Mouse (Mus musculus) layer of hippocampus, postnatal 10 days (tissue): Measurements from ENCODE around the gene Tmem119. TPM values are rescaled to one million over a fixed set of nuclear protein-coding genes. Genes with fewer than 3 reads are reported as not detected.
"Not testable (repeated sequence)": the region's sequence is repeated elsewhere in the genome, so short reads cannot be mapped to it uniquely, and the experiment has no call there.

Experiments
- DNase-seq, 2 experiments: peaks; one replicate each; pipeline ENCODE4 v3.0.0; 2021; ENCODE audit warnings: low spot score in 2 of 2
- total RNA-seq, 2 experiments: library from RNA; stranded (reverse); gene quantifications; 2 replicates each; pipeline ENCODE4 v1.2.3; 2021

Gene Tmem119
- total RNA-seq, 2 experiments from 2014 or later = 11.7 to 13.1 TPM

DNA sequence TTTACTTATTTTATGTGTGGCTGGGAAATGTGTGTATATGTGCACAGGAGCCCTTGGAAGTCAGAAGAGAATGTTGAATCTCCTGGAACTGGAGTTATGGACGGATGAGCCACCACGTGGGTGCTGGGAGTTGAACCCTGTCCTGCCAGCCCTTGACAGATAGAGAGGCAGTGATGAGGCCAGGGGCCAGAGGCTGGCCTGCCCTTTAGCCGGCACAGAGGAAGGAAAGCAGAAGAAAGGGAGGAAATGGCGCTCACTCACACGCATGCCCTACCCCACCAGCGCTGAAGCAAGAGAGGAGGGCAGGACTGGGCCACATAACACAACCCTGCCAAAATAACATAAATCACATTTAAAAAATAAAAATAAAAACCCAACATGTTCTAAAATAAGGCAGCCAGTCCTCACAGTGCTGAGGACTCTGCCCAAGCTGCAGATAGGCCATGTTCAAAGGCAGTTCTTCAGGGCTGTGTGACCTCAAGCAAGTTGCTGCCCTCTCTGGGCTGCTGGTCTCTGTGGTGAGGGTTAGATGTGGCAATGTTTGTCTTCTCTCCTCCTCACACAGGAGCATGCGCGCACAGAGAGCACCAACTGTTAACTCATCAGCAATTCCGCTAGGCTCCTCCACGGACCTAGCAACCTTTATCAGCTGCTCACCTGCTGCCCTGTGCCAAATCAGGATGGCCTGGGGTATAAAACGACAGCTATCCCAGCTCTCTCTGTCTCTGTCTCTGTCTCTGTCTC is 9.7 kb downstream of the Tmem119 start:
- no peak for DNase-seq

DNA sequence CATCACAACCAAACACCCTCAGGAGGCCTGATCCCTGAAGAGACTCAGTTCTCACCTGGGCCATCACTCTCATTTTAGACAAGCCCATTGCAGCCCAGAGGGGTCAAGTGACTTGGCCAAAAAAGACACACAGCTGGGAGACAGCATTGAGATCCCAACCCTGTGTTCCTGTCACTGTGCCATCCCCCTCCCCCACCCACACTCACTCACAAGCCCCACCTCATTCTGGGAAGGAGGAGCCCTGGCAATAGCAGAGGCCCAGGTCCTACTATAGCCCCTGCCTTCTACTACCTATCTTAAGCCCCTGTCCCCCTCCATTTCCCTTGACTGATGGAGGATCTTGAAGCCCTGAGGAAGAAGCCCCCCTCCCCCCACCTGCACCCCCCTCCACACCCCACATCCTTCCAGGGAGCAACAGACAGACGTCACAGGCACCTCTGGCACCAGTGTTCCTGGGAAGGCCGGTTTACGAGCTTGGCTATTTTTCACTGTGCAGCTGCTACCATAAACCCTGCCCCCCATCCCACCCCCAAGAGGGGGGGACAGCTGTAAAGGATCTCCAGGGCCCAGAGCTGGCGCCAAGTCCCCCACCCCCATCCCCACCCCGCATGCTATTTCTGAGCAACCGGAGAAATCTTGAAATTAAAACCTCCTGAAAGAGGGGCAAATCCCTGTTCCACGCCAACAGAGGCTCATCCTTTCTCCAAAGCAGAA is 11.1 kb downstream of the Tmem119 start:
- no peak for DNase-seq

DNA sequence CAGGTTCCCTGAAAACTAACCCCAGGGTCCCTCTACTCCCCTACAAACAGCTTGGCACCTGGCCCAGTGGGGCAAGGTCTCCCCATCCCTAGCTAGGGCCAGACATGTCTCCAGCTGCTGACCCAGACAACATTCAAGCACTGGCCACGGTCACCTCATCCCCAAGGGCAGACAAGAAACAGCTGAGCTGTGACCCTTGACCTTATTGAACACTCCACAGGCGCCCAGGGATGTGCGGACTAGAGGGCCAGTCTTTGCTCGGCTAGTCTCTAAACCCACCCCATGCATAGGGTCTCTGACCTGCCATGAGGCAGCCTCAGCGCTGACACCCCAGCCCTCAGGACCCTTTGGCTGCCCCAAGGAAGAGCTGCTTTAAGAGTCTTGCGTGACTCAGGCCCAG is 11.7 kb downstream of the Tmem119 start:
- no peak for DNase-seq

DNA sequence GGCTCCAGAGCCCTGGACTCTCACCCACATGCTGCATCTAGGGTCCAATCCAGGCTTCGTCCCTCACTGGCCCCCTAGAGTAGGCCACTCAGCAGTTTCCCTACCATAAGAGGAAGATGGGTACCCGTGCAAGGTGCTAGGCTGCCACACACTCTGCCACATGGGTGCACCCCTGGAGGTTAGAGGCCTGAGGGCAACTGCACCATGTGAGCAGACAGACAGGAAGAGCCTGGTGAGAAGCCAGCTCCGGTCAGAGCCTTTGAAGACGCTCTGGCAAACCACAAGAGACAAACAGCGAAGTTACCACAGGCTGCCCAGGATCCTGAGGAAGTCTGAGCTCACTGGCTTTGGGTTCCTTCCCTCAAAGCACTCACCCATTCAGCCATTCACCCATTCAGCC is 13.3 kb downstream of the Tmem119 start:
- DNase-seq = no peak

DNA sequence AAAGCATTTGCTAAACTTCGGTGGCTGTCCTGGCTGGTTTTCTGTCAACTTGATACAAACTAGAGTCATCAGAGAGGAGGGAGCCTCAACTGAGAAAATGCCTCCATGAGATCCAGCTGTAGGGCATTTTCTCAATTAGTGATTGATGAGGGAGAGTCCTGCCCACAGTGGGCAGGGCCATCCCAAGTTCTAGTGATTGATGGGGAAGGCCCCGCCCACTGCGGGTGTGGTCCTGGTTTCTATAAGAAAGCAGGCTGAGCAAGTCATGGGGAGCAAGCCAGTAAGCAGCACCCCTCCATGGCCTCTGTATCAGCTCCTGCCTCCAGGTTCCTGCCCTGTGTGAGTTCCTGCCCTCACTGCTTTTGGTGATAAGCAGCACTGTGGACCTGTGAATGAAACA is 16.2 kb downstream of the Tmem119 start:
- DNase-seq = not testable (repeated sequence)

DNA sequence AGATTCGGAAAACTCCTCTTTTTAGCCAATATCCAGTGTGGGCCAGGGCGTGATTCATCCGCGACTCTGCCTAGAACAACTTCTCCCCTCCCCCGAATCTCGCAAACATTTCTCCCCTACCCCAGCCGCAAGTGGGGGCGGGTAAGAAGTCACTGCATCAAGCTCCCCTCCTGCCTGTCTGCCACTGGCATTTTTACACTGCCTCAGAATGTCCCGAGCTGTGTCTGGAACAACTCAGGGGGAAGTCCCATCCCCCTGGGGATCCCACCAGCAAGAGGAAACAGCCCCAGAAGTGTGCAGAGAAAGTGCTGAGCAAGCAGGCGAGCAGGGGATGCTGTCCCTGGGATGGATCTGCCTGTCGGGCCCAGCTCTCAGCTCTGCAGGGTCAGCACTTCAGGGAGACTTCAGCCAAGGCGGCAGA is 16.7 kb downstream of the Tmem119 start:
- no peak for DNase-seq

DNA sequence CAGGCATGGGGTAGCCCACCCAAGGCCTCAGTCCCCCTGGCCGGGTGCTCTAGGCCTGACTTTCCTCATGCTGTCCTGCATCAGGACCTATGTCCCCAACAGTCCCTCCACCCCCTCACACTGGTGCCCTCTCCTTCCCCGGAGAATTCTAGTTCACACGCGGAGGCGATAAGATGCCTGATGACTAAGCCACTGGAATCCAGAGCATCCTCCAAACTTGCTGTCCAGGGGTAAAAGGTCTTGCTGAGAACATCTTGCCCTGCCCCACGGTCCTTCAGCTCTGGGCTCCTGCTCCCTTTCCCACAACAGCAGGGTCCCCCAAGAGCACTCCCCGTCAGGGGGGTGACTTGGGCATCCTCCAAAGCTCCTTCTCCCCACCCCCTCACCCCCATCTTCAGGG is 17.7 kb downstream of the Tmem119 start:
- no peak for DNase-seq

DNA sequence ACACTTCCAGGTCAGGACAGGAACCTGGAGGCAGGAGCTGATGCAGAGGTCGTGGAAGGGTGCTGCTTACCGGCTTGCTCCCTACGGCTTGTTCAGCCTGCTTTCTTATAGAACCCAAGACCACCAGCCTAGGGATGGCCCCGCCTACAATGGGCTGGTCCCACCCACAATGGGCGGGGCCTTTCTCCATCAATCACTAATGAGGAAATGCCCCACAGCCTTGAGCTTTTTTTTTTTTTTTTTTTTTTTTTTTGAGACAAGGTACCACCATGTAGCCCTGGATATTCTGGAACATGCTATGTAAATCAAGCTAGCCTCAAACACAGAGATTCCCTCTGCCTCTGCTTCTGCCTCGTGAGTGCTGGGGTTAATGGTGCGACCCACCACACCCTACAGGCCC is 18.4 kb downstream of the Tmem119 start:
- DNase-seq = no peak

DNA sequence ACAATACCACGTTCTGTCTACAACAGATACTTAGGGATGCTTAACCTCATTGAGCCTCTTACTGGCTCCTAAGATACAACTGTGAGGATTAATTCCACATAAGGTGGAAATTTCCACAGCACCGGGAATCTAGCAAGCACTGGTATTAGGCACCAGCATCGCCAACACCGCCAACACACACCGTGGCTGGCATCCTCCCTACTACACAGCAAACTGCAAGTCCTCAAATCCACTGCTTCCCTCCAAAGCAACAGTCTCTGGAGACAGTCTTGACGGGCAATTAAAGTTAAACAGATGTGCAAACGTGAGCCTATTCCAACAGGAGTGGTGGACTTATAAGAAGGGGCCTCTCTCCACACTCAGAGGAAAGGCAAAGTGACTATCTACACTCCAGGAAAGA is 19.1 kb downstream of the Tmem119 start:
- DNase-seq = no peak

DNA sequence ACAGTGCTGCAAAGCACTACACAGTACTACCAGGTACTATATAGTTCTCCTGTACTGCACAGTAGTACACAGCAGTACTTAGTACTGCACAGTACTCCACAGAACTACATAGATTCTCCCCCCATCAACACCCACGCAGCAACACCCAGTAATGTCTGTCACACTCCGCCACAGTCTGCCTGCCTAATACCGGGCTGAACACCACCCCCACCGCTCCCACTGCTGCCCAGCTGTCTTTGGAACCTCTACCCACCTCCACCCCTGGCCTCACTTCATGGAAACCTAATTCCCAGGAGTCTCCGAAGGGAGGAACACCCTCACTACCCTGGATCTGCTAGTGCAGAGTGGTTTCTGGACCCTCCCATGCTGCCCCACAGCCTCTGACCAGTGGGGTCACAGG is 19.6 kb downstream of the Tmem119 start:
- DNase-seq = no peak

DNA sequence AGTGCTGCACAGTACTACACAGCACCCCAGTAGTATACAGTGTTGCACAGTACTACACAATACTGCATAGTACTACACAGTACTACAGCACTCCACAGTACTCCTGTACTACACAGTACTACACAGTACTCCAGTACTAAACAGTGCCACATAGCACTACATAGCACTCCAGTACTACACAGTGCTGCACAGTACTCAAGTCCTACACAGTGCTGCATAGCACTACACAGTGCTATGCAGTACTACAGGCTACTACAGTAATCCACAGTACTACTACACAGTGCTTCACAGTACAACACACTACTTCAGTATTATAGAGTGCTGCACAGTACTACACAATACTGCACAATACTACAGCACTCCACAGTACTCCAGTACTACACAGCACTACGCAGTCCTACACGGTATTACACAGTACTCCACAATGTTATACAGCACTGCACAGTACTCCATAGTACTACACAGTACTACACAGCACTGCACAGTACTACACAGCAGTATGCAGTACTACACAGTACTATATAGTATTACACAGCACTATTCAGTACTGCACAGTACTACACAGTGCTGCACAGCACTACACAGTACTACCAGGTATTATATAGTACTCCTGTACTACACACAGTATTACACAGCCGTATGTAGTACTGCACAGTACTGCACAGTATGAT is 20.1 kb downstream of the Tmem119 start:
- no peak for DNase-seq

DNA sequence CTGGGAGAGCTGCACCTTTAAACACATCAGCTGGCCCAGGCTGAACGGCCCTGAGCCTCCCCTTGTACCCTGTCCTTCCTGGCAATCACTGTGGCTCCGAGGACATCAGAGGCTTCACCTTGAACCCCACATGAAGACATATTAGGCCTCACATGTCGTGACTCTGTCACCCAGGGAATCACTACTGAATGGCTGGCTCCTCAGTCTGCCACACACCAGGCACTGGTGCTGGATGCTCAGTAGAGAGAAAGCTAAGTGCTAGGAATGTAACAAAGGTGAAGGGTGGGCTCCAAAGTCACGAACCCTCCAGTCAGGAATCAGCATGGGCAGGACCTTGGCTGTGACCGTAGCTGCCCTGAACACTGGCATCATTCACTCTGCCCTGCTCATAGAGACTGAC is 20.7 kb downstream of the Tmem119 start:
- DNase-seq = no peak

DNA sequence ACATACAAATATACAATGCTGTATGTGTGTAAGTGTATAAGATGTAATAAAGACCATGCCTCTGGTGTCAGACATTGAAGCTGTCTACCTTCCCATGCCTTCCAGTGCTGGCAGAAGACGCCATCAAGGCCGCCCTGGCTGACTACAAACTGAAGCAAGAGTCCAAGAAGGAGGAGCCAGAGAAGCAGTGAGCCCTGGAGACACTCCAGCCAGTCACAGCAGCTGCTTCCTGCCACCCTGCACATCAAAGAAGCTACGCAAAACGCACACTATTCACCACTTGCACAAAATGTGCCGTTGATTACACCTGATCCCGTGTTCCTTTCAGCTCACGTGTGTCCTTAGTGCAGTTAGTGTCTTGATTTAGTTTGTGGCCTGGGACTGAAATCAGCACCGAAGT is 22.6 kb downstream of the Tmem119 start:
- not testable (repeated sequence) for DNase-seq

DNA sequence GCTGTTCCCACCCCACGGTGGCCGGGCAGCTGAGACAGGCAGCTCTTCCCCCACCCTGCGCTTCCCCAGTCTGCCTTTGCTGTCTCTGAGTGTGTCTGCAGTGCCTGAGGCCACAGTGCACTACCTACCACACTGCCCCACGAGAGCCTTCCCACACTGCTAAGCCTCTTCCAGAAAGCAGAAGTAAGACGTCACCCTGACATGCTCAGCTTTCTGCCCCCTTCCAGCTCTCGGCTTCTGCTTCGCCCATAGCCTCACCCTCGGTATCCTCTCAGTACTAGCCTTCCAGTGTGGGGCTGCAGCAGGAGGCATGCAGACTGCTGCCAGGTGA is 23.5 kb downstream of the Tmem119 start:
- no peak for DNase-seq

DNA sequence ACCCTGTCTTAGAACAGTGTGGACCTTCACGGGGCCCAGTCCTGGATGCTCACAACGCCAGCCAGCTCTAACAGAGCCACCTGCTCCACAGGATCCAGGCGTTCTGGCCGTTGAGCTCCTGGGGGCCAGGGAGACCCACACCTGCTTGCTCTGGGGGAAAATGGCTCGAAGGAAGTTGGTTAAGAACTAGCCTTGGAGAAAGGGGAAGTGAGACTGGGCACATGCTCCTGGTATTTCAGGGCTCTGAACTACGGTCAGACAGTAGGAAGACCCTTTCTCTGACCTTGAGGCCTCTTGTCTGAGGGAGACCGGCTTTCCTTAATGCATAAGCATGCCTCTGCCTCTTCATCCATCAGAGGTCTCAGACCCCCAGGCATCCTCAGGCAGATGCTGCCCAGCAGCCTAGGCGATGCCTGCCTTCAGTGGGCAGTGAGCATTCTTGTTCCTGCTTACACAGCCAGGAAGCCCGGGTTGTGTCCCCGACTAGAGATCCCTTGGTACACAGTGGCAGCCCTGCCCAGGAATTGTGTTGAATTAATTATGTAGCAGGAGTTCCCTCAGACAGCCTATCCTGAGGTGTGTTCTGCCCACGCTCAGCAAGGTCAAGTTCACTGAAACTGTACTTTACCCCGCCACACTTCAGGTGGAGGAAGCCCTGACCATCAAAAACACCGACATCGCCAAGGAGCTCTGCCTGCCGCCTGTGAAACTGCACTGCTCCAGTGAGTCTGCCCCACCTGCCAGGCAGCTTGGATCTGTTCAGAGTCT is 24.0 kb downstream of the Tmem119 start:
- DNase-seq = no peak

DNA sequence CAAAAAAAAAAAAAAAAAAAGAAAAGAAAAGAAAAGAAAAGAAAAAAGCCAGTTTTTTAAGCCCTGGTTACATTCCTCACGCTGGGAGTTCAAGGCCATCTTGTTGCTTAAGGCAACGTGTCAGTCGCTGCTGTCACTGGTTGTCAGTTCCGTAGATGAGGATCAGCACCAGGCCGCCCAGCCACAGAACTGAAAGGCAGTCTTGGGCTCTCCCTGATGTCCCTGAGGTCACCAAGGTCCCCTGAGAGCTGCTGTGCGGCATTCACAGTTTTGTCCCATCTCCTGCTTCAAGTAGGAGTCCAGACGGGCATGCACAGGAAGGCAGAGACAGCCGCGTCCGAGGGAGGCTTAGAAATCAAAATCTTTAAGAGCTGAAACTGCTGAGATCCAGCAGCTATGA is 24.7 kb downstream of the Tmem119 start:
- DNase-seq = no peak

DNA sequence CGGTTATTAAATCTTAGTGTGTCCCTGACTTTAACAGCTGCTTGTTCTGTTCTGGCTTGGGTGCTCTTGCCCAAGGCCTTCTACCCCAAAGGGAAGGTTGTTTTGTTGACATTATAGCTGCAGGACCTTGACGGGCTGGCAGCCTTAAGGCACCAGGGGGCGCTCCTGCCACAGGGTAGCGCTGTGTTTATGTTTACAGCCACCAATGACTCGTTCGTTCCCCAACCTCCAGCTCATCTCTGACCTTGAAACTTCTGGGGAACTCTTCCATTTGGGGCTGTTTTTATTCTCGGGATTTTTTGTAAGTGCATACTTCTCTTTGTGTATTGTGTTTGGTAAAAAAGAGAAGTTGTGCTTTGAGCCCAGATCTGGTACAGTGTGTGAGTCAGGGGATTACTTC is 26.7 kb downstream of the Tmem119 start:
- DNase-seq = peak; percentile 88 to 90

DNA sequence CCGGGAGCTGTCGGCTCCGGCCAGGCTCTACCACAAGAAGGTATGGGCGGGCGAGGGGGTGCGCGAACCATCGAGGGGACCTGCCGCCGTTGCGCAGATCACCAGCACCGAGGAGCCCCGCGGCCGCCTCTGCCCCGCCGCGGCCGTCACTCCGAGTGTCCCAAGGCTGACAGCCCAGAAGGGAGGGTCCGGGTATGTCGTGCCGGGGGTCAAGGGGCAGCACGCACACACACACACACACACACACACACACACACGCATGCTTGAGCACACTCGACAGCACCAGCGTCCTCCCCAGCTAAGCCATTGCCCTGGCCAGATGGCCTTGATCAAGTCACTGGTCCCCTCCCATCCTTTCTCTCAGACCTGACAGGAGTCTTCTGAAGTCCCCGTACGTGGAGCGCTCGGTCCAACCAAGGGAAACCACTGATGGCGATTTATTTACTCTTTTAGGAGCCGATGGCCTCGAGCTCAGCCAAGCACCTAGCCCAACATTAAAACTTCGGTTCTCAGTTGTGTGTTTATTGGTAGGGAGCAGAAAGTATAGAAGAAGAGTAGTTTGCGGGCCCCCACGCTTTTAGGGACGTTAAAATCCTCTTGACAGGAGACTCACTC is 27.3 kb downstream of the Tmem119 start:
- DNase-seq = no peak

DNA sequence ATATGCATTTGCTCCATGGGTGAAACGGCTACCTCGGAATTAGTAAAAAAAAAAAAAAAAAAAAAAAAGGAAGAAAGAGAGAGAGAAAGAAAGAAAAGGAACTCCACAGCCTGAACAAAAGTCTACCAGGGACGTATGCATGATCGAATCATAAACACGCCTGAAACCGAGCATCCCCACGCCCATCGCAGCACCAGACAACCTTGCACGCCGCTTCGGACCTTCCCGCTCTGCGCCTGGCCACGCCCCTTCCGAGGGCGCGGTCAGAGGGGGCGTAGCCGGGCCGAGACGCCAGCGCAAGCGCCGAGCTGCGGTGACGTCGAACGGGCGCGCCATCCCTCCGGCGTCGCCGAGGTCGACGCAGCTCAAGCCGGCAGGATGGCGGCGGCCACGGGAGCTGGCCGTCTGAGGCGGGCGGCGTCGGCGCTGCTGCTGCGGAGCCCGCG is 27.8 kb downstream of the Tmem119 start, which contains the start of the genes Sart3 and Iscu:
TSS of gene Sart3 (minus strand) at position 61 of the 446 bp plus-strand sequence.
TSS of gene Iscu (plus strand) at position 299 of the 446 bp plus-strand sequence.
- peak; percentile 92 to 95 for DNase-seq

DNA sequence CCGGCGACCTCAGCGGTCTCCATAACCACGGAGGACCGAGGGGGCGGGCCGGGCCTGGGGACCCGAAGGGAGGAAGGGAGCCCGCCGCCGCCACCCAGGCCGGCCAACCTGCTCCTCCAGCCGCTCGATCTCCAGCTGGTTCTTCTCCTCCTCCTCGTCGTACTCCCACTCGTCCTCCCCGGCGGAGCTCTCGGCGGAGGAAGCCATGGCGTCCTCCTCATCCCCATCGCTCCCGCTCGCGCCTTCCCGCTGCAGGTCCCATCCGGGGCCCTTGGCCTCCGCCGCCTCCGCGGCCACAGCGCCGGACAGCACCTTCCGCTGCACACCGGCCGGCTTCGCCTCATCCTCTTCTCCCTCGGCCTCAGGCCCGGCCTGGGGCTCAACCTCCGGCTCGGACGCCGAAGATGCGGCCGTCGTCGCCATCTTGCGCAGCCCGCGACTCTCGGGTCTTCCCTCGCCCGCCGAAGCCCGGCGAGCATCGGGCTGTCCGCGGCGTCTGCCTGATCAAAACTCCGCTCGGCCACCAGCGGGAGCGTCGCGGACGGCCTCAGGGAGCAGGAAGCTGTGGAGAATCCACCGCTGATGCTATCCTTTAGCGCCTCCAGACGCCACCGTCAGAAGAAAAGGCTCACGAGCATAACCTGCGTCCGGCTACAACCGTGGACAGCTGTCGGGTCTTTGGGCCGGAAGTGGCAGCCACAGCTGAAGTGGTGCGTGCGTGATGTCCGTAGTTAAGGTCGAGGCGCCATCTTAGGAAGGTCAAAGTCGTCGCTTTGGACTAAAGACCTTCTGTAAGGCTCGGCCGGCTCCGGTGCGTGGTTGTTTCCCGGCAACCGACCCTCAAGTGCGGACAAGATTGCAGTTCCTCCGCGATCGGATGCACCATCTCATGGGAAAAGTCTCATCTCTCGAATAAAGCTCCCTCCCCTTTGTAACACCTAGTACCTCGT is 28.8 kb downstream of the Tmem119 start:
- peak; percentile 84 to 87 for DNase-seq
